Mouse (Mus musculus) cerebellum, adult (tissue): ENCODE measurements around the gene Plcb1.
A peak's percentile ranks its signal among the peaks of the same experiment; 100 is the strongest.
"Not testable (repeated sequence)": the region's sequence is repeated elsewhere in the genome, so short reads cannot be mapped to it uniquely, and the experiment has no call there.

Experiments
- ATAC-seq: cut with Nextera tagmentation; 2 replicates; pipeline ENCODE4 v1.9.2; 2017; ENCODE audit warnings: mild to moderate bottlenecking, moderate library complexity, mixed read lengths; ENCODE audit not compliant: insufficient number of reproducible peaks, low FRiP score, low TSS enrichment

Plcb1 gene

DNA sequence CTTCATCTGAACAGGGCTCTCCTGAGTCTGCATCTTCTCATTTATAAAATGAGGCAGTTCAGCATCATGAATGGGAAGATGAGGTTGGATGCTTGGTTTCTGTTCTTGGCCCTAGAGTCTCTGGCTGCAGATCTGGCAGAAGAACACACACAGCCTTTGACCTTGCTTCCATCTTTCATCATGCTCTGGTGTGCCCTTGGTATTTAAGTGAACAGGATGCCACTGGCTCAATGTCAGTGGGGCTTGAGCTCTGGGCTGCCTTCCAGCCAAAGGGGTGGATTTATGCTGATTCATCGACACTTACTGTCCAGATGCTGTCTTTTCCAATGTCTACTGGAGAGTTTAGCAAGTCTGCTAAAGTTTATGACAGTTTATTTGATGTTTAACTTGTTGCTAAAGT lies 161.0 kb downstream of the Plcb1 start:
- no peak for ATAC-seq

DNA sequence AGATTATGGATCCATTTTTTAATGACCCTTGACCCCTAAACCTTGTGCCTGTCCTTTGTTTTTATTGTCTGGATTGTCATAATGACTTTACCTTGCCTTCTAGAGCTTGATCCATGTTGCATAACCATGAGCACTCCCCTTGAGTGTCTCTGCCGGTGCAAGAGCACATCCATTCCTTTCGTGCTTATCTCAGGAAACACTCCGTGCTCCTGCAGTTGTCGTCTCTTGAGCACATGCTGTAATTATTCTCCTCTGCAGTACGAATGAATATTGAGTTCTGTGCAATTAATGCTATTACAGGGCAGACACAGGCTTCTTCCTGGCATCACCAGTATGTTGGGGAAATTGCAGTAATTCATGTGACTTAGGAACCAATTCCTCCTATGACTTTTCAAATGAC lies 166.2 kb downstream of the Plcb1 start:
- no peak for ATAC-seq

DNA sequence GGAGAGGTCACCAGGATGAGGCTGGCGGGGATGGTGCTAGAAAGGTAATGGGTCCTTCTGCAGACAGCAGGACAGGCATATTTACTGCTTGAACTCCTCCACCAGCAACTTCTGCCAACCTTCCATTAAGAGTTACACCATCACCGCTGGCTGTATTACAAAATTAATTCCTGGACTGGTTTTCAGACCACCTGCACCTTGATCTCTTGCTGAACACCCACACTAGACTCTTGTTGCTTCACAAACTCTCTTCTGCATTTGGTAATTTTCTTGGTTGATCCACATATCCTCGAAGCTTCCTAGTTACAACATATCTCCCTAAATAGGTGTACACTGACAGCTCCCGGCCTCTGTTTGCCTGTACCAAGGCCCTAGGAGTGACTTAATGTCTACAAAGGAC lies 170.6 kb downstream of the Plcb1 start:
- no peak for ATAC-seq

DNA sequence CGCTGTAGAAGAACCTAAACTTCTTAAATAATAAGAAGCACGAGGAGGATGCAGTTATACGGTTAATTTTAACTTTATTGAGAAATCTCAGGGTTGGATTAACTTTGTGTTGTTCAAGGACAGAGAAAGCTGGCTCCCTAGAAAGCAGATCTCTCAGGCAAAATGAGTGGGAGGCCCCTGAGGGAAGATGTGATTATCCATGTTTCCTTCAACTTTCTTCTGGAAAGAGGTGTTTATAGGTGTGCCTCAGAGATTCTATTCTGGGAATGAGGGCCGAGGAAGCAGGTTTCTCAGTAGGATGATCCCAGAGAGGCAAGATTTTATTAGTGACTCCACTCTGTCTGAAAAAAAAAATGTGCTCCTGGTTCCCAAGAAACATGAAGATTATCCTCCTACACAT lies 180.3 kb downstream of the Plcb1 start:
- ATAC-seq: no peak

DNA sequence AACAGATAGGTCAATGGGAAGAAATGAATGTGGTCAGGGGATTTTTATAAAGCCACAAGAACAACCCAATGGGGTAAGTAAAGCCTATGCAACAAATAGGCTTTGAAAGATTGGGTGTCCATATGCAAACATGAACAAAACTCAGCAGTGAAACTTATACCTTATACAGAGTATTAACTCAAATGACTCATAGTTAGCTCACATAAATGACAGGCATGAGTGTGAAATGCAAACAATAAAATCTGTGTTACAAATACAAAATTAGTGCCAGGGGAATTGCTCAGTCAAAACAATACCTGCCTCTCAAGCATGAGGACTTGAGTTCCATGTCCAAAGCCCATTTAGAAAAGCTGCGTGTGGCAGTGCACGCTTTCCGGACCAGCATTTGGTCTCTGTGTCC lies 182.5 kb downstream of the Plcb1 start:
- ATAC-seq: no peak

DNA sequence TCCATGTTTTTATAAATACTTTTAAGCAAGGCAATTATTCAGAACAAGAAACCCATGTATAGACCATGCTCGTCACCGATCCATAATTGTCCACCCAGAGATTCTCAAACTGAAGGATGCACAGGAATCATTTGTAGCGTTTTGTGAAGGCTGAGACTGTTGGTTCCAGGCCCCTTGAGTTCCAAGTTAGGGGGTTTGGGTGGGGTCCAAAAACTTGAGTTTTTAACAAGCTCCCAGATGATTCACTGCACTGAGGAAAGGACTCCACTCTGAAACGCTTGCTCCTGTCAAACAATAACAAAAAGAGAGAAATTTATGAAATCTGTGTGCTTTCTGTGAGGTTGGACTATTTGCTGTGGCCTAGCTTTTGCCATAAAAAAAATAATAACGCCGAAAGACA lies 186.5 kb downstream of the Plcb1 start:
- no peak for ATAC-seq

DNA sequence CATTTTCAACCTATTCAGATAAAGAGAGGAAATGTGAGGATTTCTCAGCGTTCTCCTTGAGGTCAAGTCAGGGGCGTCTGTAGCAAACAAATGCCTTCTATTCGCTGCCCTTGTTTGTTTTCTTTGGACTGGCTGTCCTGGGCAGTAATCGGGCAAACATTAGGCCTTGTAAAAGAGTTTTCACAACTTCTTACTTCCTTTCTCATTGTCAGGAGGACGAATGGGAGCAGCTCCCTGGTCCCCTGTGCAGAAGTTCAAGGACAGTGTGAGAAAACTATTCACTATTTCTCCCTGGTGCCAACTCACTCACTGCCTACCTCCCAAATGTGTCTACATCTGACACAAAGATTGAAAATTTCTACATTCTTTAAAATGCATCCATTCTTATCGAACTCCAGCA lies 188.8 kb downstream of the Plcb1 start:
- ATAC-seq: no peak

DNA sequence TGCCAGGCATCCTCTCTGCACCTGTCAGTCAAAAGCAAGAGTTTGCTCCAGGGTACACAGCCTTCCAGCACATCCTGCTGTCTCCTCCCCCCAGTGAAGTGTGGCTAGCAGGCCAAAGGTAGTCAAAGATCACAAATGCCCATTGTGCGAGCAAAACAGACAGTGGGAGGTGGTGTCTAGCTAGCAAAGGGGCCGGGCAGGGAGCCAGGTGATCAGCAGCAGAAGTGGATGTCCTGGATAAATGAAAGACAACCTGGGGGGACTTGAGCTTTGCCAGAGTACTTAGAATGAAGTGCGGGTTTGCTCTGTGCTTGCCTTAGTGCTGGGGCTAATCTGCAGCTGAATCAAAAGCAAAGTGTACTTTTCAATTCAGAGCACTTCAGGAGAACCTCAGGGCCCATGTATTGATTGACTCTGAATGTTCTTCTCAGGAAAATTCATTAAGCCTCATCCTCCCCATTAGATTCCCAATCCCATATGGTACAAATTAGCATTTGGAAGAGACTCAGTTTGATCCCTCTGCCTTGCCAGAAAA lies 191.0 kb downstream of the Plcb1 start:
- peak; percentile 66 for ATAC-seq

DNA sequence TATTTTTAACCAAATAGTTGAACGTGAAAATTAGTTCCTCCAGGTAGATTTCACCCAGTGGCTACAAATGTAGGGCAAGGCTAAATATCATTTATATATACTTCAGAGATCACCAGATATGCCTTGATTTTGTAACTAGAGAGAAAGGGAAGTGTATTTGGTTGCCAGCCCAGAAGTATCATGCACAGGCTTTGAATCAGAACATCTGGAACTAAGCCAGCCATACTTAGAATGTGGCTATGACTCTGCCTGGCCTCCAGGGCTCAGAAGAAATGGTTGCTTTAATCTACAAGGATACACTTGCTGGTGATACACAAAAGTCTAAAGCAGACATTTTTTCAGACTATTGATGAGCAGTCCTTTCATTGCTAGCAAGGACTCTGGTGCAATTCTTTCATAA lies 191.8 kb downstream of the Plcb1 start:
- ATAC-seq: no peak

DNA sequence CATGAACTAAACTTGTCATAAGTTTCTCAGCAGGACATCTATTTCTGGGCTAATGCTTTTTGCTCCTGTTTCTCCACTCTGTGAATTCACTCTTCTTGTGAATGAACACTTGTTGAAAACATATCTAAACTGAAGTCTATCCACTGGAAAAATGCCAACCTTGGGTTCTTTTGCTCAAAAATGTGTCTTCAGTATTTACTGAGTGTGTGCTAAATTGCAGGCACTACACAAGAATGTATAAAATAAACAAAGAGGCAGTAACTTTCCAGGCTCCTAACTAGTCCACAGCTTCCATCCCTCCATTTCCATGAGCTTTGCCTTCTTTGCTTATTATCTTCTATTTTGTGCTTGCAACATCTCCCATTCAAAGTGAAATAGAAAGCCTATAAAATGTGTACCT lies 195.5 kb downstream of the Plcb1 start:
- no peak for ATAC-seq

DNA sequence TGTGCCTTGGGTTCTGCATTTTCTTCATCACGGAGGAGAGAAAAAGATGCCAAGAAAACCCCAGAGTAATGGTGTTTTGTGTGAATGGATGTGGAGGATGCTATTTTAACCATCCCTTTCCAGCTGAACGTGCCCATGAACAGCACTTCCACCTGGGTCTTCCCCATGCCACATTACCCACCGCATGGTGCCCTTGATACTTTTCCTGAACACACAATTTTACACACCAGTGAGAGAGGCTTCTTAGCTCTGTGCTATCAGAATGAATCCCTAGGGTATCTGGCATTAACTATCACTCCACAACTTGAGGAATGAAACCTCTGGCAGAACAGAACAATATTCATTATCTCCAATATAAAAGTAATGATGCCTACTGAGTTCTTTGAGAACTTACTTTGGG lies 199.0 kb downstream of the Plcb1 start:
- no peak for ATAC-seq

DNA sequence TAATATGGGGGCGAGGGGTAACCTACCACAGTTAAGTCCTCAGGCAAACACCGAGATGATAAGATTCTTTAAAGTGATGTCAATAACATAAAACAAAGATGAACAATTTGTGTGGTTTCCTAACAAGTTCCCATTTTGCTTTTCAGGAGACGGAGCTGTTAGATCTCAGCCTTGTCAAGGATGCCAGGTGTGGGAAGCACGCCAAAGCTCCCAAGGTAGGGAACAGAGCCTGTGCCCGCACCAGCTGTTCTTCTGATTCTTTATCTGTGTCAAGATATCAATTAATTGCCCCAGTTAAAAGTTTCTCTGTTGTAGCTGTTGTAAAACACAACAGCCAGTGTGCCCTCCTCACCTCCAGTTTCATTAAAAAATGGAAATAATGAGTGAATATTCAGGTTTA lies 202.1 kb downstream of the Plcb1 start:
- 0 out of 2 replicates have a peak, but pooled peaks have one; percentile 49 for ATAC-seq

DNA sequence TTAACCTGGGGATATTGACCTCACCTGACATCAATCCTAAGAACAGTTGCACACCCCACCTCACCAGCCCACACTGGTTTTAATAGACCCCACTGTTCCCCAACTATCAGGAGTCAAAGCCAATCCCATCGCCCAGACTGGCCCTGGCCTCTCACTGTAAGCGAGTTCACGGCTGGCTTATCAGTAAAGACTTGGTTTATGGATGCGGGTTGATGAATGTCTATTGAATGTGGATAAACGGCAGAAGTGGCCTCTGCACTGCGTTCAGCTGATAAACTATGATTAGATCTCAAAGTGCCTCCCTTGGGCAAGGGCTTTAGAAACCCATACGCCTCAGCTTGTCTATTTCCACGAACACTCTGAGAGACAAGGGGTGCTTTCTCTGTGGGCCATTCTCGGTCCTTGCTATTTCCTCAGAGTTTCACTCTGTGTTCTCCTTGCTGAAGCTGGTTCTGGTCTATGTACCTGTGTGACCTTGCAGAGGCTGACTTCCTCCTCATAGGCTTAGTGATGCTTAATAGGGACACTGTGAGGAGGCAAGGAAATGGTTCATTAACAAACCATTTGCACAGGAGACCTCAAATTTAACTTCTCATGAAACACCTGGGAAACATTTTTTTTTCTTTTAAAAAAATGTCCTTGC lies 203.9 kb downstream of the Plcb1 start:
- ATAC-seq: no peak

DNA sequence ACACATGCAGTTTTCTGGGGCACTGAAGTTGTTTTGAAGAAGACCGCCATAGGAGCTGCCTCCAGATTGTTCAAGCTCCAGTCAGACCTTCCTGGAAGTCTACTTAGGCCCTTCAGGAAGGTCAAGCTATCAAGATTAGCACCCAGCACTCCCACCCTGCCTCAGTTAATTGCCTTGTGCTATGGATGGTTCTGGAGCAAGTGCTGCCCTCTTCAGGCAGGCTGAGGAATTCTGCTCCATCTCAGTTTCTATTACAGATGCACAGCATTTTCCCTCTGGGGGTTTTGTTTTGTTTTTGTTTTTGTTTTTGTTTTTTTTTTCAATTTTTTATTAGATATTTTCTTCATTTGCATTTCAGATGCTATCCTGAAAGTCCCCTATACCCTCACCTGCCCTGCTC lies 221.3 kb downstream of the Plcb1 start:
- ATAC-seq: no peak

DNA sequence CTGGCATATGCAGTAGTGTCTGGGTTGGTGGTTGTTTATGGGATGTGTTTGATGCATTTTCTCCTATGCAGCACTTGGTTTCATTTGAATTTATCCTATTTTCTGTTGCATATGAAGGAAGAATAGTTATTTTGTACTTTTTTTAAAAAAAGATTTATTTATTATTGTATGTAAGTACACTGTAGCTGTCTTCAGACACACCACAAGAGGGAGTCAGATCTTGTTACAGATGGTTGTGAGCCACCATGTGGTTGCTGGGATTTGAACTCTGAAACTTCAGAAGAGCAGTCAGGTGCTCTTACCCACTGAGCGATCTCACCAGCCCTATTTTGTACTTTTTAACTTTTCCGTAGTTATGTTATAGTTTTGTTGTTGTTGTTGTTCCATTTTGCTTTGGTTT lies 222.0 kb downstream of the Plcb1 start:
- not testable (repeated sequence) for ATAC-seq

DNA sequence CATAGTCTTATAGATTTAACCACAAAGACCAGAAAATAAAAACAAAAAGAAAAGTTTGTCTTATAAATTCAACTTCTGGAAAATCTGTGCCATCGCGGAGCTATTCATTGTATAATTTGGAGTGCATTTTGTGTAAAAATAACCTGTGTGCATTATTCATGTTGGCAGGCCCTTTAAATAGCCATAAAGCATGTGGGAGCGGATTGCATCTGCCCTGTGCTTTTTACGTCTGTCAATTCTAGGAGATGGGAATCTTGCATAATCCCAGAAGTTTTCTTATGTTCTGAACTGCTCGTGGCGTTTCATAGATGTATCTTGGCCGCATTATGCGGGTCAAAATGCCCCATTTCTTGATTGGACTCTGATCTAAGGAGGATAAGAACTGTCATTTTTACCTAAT lies 224.5 kb downstream of the Plcb1 start:
- ATAC-seq: no peak

DNA sequence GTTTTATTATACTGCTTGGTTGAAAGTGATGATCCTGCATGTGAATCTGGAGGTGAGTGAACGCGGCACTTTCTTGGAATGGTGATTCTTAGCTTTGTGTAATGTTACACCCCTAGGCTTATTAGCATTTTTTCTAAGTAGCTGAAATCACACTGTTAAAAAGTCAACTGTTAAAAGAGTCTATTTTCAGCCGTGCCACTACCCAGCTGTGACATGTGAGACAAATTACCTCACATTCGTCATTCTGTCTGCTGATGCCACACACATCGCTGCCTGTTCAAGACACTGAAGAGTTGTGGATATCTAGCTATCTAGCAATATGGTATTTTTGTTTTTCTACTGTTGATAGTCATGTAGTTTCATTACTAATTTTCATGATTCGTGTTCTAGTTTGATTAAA lies 229.6 kb downstream of the Plcb1 start:
- ATAC-seq: no peak

DNA sequence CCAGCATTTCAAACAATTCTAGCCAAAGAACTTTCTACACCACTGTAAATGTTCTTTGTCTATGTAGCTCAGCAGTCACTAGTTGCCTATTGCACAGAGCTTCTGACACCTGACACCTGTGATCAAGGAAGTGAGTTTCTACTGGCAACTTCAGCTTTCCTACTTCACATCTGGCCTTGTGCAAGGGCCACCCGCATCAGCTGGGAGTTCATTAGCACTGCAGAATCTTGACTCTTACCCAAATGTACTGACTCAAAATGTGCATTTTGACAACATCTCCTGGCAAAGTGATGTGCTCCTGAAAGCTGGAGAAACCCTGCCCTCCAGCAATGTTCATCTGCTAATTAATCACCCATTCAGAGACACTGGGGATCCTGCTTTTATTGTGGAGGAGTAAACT lies 232.4 kb downstream of the Plcb1 start:
- ATAC-seq: no peak

DNA sequence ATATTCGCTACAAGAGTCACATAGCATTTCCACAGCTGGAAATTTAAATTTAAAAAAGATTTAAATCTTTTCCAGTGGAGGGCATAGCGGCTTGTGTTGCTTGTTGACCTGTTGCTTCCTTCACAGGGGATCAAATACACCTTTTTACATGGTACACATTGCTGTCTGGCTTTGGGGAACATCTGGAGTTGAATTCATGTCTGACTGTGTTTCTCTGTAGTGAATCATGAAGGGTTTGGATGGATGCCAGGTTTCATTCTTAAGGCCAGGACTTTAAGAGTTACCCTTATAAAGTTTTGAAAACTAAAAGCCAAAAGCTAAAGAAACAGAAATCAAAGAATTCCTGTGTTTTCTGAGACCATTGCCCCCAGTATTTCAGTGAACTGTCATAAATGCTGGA lies 232.8 kb downstream of the Plcb1 start:
- ATAC-seq: no peak

DNA sequence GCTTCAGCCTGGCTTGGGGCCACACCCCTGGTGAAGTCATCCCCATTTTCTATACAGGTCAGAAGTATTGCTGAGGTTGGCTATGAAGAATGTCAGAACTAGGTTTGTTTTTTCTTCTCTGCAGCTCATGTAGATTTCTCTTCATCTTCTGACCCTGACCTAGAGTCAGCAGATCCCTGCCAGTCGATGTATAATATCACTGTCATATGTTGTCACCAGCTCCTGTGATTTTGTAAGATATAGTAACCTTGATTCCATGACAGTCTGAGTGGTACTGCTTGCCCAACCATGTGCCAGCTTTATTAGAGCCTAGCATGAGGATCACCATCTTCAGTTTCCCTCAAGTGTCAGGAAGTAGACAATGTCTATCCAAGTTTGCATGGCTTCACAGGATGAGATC lies 233.7 kb downstream of the Plcb1 start:
- no peak for ATAC-seq

DNA sequence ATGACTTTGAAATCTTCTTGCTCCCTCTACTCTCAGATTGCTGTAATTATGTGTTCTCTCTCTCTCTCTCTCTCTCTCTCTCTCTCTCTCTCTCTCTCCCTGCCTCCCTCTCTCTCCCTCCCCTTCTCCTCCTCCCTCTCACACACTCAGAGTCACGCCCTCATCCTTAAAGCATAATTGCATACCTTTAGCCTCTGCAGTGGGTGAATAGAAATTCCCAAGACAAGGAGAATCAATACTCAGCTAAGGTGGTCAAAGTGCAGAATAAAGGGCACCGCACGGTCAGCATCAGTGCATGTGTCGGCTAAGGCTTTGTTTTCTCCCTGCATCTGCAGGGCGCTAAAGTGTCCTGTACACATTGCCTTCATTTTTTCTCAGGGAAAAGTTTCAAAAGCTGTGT lies 243.4 kb downstream of the Plcb1 start:
- ATAC-seq: no peak

DNA sequence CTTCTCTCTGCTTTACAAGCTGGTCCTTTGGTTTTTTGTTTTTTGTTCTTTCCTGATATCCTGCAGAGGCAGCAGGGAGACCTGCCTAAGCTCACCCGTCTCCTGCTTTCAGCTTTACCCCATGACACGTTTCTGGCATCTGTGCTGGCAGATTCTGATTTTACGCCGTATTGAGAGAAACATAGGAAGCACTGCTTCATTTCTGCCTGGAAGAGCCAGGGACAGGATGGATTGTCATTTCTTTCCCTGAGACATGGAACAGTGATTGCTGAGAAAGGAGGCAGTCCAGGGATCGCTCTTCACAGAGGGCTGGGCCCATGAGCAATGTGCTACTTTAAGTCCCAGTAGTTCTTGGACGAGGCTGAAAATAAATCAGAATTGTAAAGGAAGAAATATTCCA lies 243.8 kb downstream of the Plcb1 start:
- ATAC-seq: peak; percentile 45; the same call in 1 of the 2 replicates
